Mouse (Mus musculus) hindbrain, embryonic 12.5 days (tissue): Measurements from ENCODE around the gene Tial1. TPM values are rescaled to one million over a fixed set of nuclear protein-coding genes. Genes with fewer than 3 reads are reported as not detected.

ENCODE experiments used
- ATAC-seq: fragments of 200-750 bp; cut with Nextera tagmentation; 2 replicates; pipeline ENCODE4 v1.8.0; 2017; ENCODE audit warnings: moderate TSS enrichment; ENCODE audit not compliant: low FRiP score
- H3K27ac ChIP-seq: fragments of 300-500 bp; sonication (generic); 2 replicates; pipeline ENCODE4 v1.5.1; 2016; ENCODE audit warnings: mild to moderate bottlenecking
- H3K27me3 ChIP-seq: fragments of 300-500 bp; sonication (generic); 2 replicates; pipeline ENCODE4 v1.6.1; 2016; ENCODE audit warnings: mild to moderate bottlenecking
- H3K36me3 ChIP-seq: fragments of 300-500 bp; sonication (generic); 2 replicates; pipeline ENCODE4 v1.6.1; 2016; ENCODE audit warnings: mild to moderate bottlenecking
- H3K4me1 ChIP-seq: fragments of 300-500 bp; sonication (generic); 2 replicates; pipeline ENCODE4 v1.6.1; 2016
- H3K4me2 ChIP-seq: fragments of 300-500 bp; sonication (generic); replicated peaks from 2 replicates; pipeline ENCODE4 v1.6.1; 2016; ENCODE audit warnings: mild to moderate bottlenecking
- H3K4me3 ChIP-seq: fragments of 300-500 bp; sonication (generic); 2 replicates; pipeline ENCODE4 v1.5.1; 2016; ENCODE audit warnings: mild to moderate bottlenecking
- H3K9ac ChIP-seq: fragments of 300-500 bp; sonication (generic); 2 replicates; pipeline ENCODE4 v1.6.1; 2016; ENCODE audit warnings: mild to moderate bottlenecking, moderate library complexity
- H3K9me3 ChIP-seq: fragments of 300-500 bp; sonication (generic); replicated peaks from 2 replicates; pipeline ENCODE4 v1.6.1; 2016; ENCODE audit warnings: mild to moderate bottlenecking
- WGBS: fragments of 180-500 bp; shearing (Covaris S2); methylation state at CpG from one replicate; pipeline ENCODE4 v1.1.7; 2016; 5-methylcytosine and 5-hydroxymethylcytosine counted together
- polyA plus RNA-seq: library from polyadenylated mRNA; unstranded; fragments of >200 nt; fragmentation: Nextera tagmentation; extraction: Ambion mirVana; gene quantifications from 2 replicates; pipeline ENCODE4 v1.2.1, GENCODE M21; 2016

Tial1 gene
- polyA plus RNA-seq, result 35.3 and 38.3 TPM in 2 replicates

DNA sequence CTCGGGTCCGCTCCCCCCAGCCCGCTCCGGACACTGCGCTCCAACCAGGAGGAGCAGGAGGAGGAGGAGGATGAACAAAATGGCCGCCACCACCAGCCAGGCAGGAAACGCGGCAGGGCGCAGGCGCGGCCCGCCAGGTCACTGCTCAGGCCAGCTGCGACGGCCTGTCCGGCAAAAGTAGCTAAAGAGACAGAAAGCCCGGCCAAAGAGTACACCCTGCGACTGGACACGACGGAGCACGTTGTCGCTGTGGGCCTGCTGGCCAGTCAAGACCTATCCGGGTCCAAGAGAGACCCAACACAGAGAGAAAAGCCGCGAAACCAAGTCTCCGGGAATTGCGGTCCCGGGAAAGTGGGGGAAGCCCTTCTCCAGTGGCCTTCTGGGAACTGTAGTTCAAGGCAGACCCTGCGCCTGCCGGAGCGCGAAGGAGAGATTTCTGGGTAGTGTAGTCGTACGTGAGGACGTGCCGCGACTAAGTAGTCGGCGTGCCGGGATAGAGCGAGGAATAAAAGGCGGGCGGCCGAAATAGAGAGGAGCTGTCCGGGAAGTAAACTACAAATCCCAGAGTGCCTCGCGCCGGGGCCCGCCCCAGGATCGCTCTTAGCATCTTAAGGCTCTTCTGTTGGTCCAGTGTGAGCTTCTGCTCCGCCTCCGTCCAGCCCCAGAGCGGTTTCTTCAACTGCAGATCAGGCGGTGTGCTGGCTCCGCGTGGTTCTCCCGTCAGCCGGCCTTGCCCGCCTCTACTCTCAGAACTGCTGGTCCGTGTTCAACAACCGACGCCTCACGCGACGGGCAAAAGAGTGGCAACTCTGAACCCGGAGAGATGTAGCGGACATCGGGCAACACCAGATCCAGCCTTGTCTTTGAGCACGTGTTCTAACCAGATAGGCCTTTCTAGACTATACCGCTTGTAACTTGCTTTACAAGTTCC, at the start of gene Tial1:
TSS of gene Tial1 (minus strand) at position 433 of the 931 bp plus-strand sequence.
- Histone ChIP-seq H3K9ac (peak within 1 kb of the TSS; percentile 93), H3K4me1 (peaks cover 18% of the 10 kb centered on the region), H3K36me3 (no peaks in the 10 kb centered on the region), H3K27me3 (no peaks in the 10 kb centered on the region), H3K9me3 (no peaks in the 10 kb centered on the region), H3K27ac (peak within 1 kb of the TSS; percentile 95), H3K4me2 (peak within 1 kb of the TSS; percentile 84), H3K4me3 (peak within 1 kb of the TSS; percentile 91)
- WGBS, result under 1% methylated on average over 69 of the region's 69 CpGs
- ATAC-seq, result peak; percentile 99

DNA sequence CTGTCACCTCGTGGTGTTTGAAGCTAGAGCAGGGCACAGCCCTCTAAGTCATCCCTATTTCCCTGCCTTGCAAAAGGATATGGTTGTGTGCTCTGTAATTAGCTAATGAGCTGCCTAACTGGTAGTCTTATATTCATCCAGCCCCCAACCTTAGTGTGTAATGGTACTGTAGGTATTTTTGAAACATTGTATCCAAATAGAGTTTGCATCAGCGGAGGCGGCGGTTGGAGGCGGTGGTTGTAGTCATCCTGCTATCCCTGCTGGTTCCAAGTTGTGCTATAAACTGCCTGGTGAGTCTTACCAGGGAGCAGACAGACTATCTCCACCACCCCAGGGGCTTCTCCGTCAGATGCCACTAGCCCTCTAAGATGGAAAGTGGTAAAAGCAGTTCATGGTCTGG, 42.6 kb upstream of the Tial1 start:
- Histone ChIP-seq H3K4me3 (no peak overlapping the region), H3K9me3 (no peaks in the 10 kb centered on the region), H3K4me2 (no peak overlapping the region), H3K36me3 (no peaks in the 10 kb centered on the region), H3K9ac (no peak overlapping the region), H3K4me1 (no peaks in the 10 kb centered on the region), H3K27ac (no peak overlapping the region), H3K27me3 (no peaks in the 10 kb centered on the region)
- WGBS, result 95% methylated on average over 6 of the region's 6 CpGs
- ATAC-seq, result no peak

DNA sequence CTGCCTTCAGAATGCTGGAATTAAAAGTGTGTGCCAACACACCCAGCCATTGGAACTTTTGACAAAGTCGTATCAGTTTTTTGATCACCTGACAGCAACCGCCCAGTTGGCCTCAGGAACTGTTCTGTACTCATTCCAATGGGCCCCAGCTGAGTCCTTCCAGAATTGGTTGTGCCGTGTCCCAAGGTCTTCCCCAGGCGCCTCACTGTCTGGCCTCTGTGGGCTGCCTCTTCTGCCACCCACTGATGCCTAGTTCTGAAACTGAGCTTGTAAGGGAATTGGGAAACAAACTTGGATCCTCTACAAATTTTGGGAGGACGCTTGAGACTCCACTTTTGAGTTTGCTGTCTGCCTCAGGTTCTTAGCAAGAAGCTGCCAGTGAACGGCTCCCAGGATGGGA, 38.3 kb upstream of the Tial1 start:
- ATAC-seq, result no peak
- Histone ChIP-seq H3K27ac (no peak overlapping the region), H3K4me3 (no peak overlapping the region), H3K9ac (no peak overlapping the region), H3K4me1 (no peaks in the 10 kb centered on the region), H3K27me3 (no peaks in the 10 kb centered on the region), H3K4me2 (no peak overlapping the region), H3K36me3 (no peaks in the 10 kb centered on the region), H3K9me3 (no peaks in the 10 kb centered on the region)
- WGBS, result 85% methylated on average over 6 of the region's 6 CpGs

DNA sequence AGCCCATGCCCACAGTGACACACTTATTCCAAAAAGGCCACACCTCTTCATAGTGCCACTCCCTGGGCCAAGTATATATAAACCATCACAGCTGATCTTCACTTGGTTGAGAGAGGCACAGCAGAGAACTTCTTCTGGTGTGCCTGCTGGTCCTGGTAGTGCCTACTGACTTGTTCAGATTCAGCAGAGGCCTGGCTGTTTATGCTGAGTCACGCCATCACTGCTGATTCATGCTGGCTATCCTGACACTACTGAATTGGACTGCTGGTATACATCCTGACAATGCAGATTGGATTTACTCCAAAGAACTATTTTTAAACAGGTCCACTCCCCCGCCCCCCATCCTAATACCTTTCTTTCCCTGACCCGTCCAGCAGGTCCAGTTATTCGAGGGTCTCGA, 33.0 kb upstream of the Tial1 start:
- Histone ChIP-seq H3K4me1 (no peaks in the 10 kb centered on the region), H3K27me3 (no peaks in the 10 kb centered on the region), H3K4me3 (no peak overlapping the region), H3K4me2 (no peak overlapping the region), H3K27ac (no peak overlapping the region), H3K9ac (no peak overlapping the region), H3K9me3 (no peaks in the 10 kb centered on the region), H3K36me3 (no peaks in the 10 kb centered on the region)
- ATAC-seq, result no peak
- WGBS, result 90% methylated on average over 5 of the region's 5 CpGs

DNA sequence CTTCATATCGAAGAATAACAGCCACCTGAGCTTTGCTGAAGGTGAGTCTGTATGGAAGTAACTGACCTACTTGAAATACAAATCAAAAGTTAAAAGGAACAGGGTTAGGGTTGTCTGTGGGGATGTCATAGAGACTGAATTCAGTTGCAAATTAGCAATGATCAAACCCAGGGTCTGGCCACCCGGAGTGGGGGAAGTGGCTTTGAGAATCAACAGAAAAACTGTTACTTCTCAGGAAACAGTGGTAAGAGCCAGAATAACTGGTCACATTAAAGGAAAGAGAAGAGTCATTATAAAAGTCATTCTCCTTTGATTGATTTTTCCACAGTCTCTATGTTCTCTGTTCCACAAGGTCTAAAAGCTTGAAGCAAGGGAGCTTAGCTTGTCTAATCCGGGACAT, 27.5 kb upstream of the Tial1 start:
- H3K4me1 ChIP-seq, result no peaks in the 10 kb centered on the region
- no peak overlapping the region for H3K27ac ChIP-seq
- H3K4me3 ChIP-seq, result no peak overlapping the region
- H3K27me3 ChIP-seq, result no peaks in the 10 kb centered on the region
- no peak overlapping the region for H3K4me2 ChIP-seq
- no peaks in the 10 kb centered on the region for H3K36me3 ChIP-seq
- 94% methylated on average over 3 of the region's 3 CpGs for WGBS
- H3K9ac ChIP-seq, result no peak overlapping the region
- no peak for ATAC-seq
- peaks cover 29% of the 10 kb centered on the region for H3K9me3 ChIP-seq

DNA sequence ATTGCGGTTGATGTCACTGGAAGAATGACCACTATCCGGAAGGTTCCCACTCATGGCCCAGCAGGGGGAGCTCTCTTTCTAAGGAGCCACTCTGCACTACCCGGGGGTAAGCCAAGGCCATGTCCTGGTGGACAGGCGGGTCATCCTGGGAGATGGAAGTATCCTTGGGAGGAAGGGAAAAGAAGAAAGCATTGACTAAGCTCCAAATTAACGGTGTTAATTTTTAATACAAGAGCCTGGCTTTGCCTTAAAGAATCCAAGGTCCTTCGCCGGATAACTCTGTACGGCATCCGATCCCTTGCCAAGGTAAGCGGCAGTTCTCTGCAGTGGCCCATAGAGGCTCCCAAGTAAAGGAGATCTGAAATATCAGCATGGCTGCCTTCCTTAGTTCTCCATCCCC, 12.8 kb upstream of the Tial1 start:
- no peaks in the 10 kb centered on the region for H3K4me1 ChIP-seq
- no peak overlapping the region for H3K9ac ChIP-seq
- H3K27ac ChIP-seq, result no peak overlapping the region
- H3K36me3 ChIP-seq, result no peaks in the 10 kb centered on the region
- H3K27me3 ChIP-seq, result no peaks in the 10 kb centered on the region
- WGBS, result 38% methylated on average over 10 of the region's 10 CpGs
- peak overlapping the region; percentile 29 for H3K4me2 ChIP-seq
- 0 out of 2 replicates have a peak overlapping the region, but pooled peaks have one; percentile 6 for H3K4me3 ChIP-seq
- no peaks in the 10 kb centered on the region for H3K9me3 ChIP-seq
- peak; percentile 72; the same call in 1 of the 2 replicates for ATAC-seq

DNA sequence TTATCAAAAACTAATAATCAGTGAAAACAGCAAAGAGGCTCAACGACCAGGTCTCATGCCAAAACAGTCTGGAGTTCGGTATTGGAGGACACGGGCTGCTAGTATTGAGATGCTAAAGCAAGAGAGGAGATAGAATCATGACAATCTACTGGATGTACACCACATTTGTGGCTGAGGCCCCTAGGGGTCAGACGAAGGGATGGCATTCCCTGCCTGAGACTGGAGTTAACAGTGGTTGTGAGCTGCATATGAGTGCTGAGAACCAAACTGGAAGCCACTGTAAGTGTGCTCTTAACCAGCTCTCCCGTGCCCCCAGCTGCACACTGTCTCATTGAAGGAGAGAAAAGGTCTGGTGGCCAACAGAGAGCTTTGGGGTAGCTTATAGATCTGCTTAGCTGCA, 889 bp upstream of the Tial1 start:
- ATAC-seq, result no peak
- Histone ChIP-seq H3K27me3 (no peaks in the 10 kb centered on the region), H3K4me1 (peaks cover 18% of the 10 kb centered on the region), H3K9ac (peak overlapping the region; percentile 93), H3K27ac (no peak overlapping the region), H3K4me2 (peak overlapping the region; percentile 72), H3K9me3 (no peaks in the 10 kb centered on the region), H3K4me3 (peak overlapping the region; percentile 91), H3K36me3 (no peaks in the 10 kb centered on the region)
- 76% methylated on average over 5 of the region's 5 CpGs for WGBS

DNA sequence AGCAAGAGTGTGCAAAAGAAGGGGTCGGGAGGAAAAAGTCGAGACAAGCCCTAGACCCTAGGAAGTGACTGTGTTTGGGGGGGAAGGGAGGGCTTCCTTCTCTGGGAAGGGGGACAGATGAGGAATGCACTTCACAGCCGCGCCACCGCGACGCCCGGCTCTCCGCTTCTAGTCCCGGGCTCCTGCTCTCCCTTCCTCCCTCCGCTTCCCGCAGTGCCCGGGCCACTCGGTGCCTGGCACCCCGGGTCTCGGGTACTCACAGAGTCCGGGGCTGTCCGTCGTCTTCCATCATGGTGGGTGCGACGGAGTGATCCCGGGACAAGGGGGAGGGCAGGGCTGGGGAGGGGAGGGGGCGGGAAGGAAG, 670 bp downstream of the Tial1 start:
- peak overlapping the region; percentile 95 for H3K27ac ChIP-seq
- peak overlapping the region; percentile 91 for H3K4me3 ChIP-seq
- H3K9ac ChIP-seq, result peak overlapping the region; percentile 93
- WGBS, result under 1% methylated on average over 20 of the region's 23 CpGs
- no peaks in the 10 kb centered on the region for H3K9me3 ChIP-seq
- ATAC-seq, result peak; percentile 57
- peak overlapping the region; percentile 84 for H3K4me2 ChIP-seq
- peaks cover 18% of the 10 kb centered on the region for H3K4me1 ChIP-seq
- H3K27me3 ChIP-seq, result no peaks in the 10 kb centered on the region
- H3K36me3 ChIP-seq, result no peaks in the 10 kb centered on the region

DNA sequence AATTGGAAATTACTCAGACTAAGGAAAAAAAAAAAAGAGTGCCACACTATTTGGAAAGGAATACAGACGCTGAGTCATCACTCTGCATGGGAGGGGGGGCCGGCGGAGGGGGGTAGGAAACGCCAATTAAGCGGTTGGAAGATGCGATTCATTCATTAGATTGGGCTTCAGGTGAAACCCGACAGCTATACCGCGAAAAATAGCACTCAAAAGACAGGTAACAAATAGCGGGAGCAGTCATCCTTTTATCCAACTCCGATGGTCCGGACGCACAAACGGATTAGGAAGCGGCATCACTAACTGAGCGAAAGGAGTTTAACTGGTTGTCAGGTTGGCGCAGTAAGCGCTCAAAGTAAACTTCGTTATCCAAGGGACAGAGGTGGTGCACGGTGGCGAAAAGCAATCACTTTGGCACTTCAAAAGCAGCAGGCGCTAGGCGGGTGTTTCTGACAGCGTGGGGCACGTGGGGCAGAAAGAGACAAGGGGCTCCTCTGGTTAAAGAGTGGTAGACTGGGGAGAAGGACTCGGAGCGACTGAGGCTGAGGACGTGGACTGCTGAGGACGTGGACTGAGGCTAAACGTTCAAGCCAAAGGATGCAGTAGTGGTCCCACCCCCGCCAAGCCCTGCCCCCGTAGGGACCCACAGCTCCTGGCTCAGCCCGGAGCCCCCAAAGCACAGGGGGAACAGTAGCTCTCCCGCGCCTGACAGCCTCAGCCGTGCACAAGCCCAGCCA, 1.2 kb downstream of the Tial1 start:
- under 1% methylated on average over 36 of the region's 36 CpGs for WGBS
- peak overlapping the region; percentile 95 for H3K27ac ChIP-seq
- peaks cover 18% of the 10 kb centered on the region for H3K4me1 ChIP-seq
- no peak for ATAC-seq
- no peaks in the 10 kb centered on the region for H3K27me3 ChIP-seq
- H3K9me3 ChIP-seq, result no peaks in the 10 kb centered on the region
- H3K4me2 ChIP-seq, result peak overlapping the region; percentile 84
- H3K36me3 ChIP-seq, result no peaks in the 10 kb centered on the region
- peak overlapping the region; percentile 91 for H3K4me3 ChIP-seq
- H3K9ac ChIP-seq, result peak overlapping the region; percentile 93

DNA sequence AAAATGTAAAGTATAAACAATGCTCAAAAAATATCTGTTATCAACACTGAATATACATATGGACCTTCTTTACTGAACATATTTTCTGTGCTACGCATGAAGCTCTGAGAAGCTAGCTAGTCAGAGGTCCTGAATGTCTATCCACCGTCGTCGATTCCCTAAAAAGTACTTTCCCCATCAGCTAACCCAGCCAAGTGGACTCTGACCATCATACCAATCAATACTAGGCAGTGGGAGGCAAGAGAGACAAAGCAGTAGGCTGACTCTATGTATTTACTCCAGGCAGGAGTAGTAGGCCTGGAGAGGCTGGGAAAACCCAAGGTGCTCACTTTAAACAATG, 1.8 kb downstream of the Tial1 start:
- peaks cover 18% of the 10 kb centered on the region for H3K4me1 ChIP-seq
- peak overlapping the region; percentile 91 for H3K4me3 ChIP-seq
- peak overlapping the region; percentile 93 for H3K9ac ChIP-seq
- no peaks in the 10 kb centered on the region for H3K9me3 ChIP-seq
- ATAC-seq, result no peak
- no peaks in the 10 kb centered on the region for H3K27me3 ChIP-seq
- 16% methylated on average over 4 of the region's 4 CpGs for WGBS
- H3K4me2 ChIP-seq, result peak overlapping the region; percentile 84
- peaks cover under 1% of the 10 kb centered on the region; the same call in 1 of the 2 replicates for H3K36me3 ChIP-seq
- no peak overlapping the region for H3K27ac ChIP-seq

DNA sequence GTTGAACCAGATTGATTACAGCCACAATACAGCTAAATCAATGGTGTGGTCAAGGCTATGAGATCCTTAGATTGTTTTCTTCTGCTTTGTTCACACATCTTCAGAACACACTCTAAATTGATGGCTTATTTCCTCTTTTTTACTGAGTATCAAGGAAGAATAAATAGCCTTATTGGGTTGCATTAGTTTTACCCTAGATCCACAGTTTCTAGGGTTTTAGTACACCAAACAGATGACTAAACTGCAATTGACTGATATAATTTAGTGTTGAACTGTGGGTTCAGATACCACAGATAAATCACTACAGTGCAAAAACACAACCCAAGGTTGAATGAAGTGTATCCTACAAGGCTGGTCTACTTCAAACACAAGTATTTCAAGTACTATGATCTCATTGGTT, 3.5 kb downstream of the Tial1 start:
- Histone ChIP-seq H3K27me3 (no peaks in the 10 kb centered on the region), H3K4me3 (no peak overlapping the region), H3K4me2 (no peak overlapping the region), H3K4me1 (peaks cover 18% of the 10 kb centered on the region), H3K9me3 (no peaks in the 10 kb centered on the region), H3K27ac (no peak overlapping the region), H3K36me3 (peaks cover 16% of the 10 kb centered on the region), H3K9ac (no peak overlapping the region)
- ATAC-seq, result no peak

DNA sequence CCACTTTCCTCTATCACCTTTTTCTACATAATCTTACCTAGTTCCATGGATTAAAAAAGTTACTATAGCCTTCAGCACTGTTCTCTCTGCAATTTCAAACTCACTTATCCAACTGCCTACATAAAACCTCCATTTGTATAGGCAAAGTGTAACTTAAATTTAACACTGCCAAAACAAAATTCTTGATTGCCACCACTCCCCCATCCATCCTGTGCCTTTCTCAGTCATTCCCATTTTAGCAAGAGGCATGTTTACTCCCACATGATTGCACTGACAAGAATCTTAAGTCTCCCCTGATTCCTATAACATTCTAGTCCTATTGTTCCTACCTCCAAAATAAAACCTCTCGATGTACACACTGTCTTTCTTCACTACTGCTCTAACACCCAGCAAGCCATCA, 8.8 kb downstream of the Tial1 start:
- ATAC-seq, result no peak
- Histone ChIP-seq H3K4me1 (0 out of 2 replicates have a peak, but pooled peaks cover 2% of the 10 kb centered on the region), H3K27ac (no peak overlapping the region), H3K4me3 (no peak overlapping the region), H3K4me2 (no peak overlapping the region), H3K9ac (no peak overlapping the region), H3K36me3 (peaks cover 38% of the 10 kb centered on the region), H3K27me3 (no peaks in the 10 kb centered on the region), H3K9me3 (no peaks in the 10 kb centered on the region)
- 89% methylated on average over 1 of the region's 1 CpGs for WGBS
